Mouse (Mus musculus) kidney, postnatal 4 days (tissue): ENCODE results near the gene Shank2.

Experiments
- DNase-seq, 2 experiments: peaks; one replicate each; pipeline ENCODE4 v3.0.0; 2021; ENCODE audit warnings: mixed read lengths in 2 of 2

Shank2 gene

DNA sequence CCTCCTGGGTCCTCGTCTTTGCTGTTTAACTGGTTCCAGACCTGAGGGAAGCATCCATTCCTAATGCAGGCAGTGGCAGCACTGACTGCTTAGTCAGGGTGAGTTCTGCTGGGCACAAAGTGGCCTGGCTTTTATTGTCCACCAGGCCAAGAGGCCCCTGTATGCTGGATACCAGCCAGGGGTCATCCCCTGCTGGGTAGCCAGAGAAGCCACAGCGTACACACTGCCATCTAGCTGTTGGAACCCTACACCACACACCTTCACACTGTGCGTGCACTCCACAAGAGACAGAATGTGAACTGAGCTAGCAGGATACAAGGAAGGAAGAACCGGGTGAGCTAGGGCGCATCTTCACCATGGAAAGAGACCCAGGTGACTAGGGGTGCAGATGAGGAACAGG, 233.1 kb downstream of the Shank2 start:
- DNase-seq: peak; percentile 22 to 56

DNA sequence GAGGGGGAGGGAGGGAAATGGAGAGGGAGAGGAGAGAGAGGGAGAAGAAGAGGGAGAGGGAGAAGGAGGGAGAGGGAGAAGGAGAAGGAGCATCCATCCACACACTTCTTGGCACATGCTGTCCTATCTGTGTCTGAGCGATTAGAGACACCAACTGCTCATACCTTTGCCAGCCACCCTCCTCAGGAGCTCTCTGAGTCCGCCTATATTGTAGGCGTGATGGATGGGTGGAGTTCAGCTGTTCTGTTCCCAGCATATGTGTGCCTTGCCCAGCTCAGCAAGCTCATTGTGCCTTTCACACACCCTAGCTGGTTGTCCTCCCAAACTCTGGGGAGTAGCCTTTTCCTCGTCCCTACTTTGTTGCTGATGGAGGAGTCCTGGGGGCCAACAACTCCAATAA, 233.8 kb downstream of the Shank2 start:
- DNase-seq: no peak

DNA sequence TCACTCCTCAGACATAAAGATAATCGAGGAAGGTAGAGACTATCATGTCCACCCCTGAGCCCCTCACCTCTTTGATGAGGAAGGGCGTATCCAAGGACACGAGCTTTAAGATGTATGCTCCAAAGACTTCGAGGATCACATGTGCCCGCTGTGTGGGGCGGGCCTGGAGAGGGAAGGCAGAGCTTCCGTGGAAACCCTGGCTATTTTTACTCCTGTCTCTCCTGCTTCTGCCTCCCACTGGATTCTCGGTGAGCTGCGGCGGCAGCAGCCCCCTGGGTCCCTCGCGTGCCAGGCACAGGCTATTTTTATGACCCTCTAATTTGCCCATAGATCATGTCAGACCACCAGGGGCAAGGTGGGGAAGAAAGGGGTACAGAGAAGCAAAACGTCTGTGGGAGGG, 235.1 kb downstream of the Shank2 start:
- DNase-seq: no peak

DNA sequence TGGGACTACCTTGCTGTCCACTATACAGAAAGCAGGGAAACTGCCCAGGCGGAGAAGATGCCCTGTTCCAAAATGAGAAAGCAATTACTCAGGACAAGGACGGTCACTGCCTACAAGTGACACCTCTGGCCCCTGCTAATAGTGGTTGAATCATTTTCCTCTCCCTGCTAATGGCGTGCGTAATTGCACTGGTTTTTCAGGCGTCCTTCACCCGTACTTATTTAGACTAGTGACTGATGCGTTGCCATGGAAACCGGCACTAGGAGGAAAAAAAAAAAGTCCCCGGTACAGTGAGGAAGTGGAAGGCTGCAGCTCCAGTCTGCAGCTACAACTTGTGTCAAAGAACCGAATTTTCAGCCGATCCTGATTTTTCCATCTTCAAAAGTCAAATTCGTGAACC, 236.7 kb downstream of the Shank2 start:
- DNase-seq: peak in 1 of 2 experiments; percentile 32

DNA sequence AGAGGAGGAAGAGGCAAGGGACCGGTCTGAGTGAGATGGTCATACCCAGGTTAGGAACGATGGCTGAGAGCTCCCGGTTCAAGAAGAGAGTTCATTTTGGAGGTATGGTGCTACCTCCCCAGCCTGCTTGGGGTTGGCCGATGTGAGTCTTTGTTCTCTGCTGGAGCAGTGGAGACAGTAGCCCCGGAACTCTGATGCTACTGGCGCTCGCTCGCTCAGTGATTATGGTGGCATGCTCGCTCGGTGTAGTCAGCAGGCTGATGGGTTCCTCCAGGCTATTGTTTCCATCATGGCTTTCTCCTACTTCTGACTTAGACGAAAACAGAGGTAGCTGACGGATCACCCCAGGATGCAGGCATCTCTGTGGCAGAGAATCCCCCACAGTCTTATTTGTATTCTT, 237.3 kb downstream of the Shank2 start:
- DNase-seq: no peak

DNA sequence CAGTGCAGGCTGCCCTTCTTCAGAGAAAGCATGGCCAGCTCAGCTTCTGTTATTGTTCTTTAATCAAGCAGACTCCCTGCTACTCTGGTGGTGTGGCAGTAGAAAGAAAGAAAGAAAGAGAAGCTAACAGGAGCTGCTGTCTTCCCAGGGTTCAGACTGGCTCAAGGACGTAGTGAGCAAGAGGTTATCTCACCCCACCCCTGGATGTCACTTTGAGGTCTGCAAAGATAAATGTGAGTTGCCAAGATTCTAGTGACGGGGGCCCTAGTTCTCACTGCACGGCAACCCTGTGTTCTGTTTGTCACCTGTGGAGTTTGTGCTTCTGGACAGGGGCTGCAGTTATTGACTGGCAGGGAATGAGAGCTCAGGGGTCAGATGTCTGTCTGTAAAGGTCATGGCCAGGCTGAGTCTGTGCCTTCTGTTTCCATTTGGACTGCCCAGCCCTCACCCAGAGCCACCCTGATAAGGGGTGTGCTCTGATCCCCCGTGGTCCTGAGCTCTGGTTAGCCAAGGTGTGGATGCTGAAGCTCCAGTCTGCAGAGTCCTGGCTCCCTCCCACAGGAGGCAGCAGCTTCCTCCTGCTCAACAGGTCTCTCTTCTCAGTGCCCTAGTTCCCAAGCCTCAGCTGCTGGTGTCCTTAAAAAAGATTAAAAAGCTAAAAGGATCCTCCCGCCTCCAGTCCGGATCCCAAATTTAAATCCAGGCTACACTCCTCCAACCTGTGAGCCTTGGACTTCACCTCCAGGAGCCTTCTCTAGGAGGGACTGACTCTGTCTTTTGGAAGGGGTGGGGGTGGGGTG, 238.0 kb downstream of the Shank2 start:
- no peak for DNase-seq

DNA sequence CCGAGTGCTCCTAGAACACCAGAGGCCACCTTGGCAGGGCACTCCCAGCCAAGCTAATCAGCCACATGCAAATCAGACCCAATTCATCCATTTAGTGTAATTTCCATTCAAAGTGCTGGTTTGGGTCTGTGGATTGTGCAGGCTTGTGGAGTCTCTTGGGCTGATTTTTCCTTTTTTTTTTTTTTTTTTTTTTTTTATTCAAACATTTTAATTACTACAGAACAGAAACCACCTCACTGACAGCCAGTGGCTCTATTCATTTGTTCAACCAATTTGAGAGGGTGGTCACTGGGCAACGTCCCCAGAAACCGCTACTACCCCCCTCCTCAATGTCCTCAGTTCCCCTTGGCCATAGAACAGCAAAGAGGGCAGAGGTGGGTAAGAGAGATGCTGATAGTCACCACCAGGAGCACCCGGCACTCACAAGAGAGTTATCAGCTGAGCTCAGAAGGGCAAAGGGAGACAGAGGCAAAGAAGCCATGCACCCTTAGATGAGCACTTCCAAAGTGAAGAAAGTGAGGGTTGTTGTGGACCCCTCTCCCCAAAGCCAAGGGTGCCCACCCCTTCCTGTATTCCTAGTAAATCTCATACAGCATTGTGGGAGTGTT, 239.1 kb downstream of the Shank2 start:
- no peak for DNase-seq

DNA sequence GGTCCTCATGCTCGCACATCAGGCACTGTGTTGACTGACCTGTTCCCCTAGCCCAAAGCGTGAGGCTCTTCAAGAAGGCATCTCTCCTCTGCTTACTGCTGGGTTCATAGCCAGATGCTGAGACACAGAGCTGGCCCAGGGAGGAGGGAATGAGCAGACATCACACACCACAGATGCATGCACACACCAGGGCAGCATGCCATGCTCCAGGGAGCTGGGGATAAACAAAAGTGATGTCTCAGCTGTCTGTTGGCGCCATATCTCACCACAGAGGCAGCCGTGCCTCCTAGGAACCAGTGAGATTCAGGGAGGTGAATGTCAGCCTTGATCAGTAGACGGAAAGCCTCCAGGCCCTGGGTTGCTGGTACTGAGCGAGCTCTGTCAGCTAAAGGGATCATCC, 242.5 kb downstream of the Shank2 start:
- DNase-seq: no peak

DNA sequence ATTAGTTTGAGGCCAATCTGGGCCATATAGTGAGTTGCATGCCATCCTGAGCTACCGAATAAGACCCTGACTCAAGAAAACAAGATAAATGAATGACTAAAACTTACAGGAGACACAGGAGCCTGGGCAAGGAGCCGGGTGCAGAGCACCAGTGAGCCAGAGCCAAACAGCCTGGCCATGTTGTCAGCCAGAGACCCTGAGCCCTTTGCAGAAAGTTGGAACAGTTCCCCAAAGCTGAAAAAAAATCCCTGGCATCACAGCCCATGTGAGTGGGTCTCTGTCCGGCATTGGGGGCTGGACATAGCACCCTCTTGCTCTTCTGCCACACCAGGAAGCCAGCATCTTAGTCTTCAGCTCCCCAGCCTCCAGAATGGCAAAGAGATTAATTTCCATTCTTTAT, 244.5 kb downstream of the Shank2 start:
- DNase-seq: no peak

DNA sequence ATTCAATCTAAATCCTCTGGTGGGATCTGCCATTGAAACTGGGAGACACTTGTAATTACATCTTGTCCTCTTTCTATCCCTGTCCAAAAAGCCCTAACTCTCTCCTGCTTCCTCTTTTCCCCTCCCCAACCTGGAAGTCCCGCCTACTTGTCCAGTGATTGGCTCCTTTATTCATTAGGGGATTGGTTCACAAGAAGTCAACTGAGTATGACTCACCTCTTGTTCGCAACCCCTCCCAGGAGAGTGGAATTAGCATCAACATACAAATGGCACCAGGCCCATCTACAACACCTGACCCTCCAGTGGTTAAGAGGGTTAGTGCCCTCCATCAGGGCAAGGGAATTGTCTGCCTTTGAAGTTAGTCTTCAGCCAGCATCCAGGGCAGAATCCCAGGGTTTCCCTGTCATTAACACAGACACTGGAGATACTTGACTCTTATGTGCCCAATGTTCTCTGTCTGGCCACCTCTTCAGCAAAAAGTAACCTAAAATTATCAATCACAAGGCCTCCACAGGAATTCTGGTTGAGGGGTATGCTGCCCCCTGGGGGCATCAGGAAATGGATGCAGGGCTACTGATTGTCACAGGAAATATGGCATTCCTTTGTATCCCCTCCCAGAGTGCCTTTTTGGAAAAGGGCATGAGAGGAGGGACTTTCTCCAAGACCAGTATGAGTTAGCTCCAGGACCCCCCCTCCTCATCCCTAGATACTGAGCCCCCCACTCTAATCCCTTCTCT, 247.1 kb downstream of the Shank2 start:
- DNase-seq: no peak

DNA sequence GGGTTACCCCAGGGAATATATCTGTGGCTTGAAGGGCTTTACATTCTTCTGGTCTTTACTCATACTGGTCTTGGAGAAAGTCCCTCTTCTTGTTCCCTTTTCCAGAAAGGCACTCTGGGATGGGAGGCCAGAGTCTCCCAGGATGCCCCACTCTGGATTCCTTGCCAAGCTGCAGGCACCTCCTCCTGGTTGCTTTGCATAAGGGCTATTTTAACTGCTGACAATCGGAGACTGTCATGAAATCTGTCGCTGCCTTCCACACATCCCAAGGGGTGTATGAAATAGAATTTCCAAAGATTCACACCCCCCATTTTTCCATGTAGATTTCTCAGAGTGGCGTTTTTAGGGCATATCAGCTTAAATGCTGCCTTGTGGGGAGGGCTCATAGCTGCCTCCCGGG, 249.1 kb downstream of the Shank2 start:
- no peak for DNase-seq

DNA sequence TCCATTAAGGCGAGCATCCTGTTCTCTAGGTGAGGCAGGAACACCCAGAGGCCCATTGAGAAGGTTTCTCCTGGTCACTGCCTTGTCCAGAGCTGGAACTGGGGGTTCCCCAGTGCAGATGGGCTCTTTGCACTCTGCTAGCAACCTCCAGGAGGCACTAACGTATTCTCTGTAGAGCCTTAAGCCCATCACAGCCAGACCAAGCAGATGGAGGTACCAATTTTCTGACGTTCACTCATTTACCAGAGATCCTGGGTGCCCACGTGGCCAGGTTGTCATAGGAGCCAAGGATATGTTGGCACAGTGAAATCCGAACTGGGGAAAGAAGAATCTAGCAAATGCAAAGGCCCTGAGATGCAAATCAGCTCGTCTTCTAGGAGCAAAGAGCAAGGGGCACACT, 249.5 kb downstream of the Shank2 start:
- no peak for DNase-seq

DNA sequence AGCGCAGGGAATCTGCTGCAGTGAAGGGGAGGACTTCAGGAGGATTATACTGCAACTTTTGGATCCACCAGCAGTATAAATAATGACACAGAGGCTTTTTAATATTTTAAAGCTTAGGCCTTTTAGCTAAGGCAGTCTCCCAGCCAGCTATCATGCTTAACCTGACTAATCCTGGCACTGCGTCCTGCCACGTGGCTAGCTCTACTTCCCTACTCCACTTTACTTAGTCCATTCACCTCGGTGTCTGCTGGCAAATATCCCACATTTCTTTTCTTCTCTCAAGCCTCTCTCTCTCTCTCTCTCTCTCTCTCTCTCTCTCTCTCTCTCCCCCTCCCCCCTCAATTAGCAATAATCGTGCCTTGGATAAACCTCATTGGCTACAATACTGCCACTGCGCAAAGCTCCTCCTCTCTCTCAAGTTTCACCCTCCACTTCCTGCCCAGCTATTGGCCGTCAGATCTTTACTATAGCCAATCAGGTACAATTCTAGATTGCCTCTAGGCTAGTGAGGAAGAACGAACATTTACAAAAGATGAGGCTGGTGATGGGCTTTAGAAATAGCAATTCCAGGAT, 253.0 kb downstream of the Shank2 start:
- no peak for DNase-seq

DNA sequence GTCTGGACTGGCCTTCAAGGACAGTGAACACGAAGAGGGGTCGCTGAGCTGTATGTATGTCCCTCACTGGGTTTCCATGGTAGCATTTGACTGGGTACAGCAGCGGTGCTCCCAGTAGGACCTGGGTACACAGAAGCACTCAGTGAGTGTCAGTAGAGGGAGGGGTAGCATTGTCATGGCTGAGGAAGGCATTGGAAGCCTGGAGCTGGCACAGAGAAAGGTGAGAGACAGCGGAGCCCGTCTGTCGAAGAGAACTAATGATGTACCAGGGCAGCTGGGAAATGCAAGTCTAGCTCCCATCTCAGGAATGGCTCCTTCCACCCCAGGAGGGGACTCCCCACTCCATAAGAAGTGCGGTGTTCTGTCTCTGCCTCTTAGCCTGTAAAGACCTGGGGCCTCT, 256.1 kb downstream of the Shank2 start:
- DNase-seq: no peak

DNA sequence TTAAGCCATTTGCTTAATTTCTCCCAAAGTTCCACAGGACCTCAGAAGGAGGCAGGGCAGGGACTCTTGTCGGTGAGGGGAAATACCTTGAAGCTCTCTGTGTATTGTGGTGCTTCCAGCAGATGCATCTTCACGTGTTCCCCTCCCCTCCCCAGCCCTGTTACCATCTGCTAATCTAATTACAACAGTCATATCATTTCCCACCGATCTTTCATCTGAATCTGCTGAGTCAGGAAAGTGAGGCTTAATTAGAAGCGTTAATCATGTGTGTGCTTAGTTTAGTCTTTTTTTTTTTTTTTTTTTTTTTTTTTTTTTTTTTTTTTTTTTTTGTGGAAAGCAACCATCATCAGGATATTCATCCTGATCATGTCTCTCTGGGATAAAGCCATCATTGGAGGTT, 256.6 kb downstream of the Shank2 start:
- no peak for DNase-seq

DNA sequence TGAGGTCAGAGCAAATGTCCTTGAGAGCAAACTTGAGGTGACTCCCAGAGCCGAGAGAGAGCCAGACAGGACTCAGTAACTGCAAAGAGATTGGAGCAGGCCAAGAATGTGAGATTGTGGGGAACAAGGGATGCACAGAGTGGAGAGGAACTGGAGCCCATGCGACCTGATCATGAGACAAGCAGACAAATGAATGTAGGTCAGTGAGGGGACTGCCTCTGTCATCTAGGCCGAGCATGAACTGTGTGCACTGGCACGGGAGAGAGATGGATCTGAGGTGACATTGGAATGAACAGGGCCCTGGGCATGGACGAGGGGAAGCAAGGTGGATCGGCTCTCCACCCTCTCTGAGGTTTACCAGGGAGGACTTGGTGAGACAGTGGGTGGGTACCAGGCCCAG, 260.9 kb downstream of the Shank2 start:
- no peak for DNase-seq

DNA sequence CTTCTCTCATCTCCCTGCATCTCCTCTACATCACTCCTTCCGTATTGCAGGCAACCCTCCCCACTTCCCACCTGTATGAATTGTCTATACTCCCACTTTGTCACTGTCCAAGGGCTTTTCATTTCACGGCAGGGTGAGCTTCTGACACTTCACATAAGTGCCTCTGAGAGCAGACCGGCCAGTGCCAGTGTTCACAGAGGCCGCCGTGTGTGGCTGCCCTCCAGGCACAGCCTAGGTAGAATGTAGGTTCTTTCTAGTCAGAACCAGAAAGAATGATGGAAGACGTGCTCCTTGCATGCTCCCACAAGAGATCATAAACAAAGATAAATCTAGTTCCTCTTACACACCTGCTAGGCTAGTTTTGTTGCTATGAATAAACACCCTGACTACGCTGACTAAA, 265.0 kb downstream of the Shank2 start:
- peak; percentile 13 to 28 for DNase-seq

DNA sequence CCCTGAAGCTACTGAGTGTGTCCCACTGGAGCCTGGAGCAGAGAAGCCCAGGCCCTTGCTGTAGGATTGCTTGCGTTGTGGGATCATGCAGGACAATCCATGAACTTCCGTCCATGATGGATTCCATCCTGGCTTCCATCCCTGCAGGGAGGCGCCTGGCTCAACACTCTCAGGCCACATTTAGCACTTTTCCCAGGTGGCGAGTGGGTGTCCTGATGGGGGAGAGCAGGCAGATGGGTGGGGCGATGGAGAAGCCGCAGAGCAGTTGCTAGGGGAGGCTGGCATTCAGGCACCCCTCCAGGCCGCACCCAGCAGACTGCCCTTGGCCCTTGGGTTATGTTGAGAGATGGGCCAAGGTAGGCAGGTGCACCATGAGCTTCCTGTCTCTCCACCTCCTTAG, 266.6 kb downstream of the Shank2 start:
- DNase-seq: no peak

DNA sequence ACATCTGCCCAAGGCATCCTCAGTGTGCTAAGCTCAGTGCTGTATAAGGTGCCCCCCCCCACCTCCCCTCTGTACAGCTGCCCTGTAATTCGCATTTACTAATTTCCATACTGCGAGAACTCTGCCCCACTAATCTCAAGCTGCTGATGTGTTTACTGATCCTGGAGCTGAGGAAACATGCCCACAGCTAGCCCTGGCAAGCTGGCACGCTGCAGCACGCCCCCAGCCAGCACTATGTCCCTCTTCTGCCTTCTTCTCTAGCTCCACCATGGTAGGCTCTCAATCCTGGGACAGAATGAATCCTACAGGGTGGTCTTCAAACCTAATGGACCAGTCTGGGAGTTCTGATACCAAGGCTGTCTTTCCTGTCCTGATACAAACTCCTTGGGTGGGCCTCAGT, 267.1 kb downstream of the Shank2 start:
- DNase-seq: no peak

DNA sequence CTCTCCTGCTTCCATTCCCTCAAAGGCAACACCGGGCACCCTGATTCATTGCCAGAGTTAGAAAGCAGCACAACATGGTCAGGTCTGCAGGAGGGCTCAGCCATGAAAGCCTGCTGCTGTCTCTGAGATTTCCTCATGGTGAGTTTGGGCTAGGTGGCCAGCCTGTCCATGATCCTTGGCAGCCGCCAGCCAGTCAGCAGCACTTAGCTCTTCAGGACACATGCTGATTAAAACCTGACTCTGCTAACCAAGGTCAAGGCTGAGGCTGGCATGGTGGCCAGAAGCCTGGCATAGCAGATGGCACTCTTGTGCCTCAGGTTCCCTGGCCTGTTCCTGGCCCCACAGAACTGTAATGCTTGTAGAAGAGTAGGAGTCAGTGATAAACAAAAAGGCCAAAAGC, 269.3 kb downstream of the Shank2 start:
- no peak for DNase-seq

DNA sequence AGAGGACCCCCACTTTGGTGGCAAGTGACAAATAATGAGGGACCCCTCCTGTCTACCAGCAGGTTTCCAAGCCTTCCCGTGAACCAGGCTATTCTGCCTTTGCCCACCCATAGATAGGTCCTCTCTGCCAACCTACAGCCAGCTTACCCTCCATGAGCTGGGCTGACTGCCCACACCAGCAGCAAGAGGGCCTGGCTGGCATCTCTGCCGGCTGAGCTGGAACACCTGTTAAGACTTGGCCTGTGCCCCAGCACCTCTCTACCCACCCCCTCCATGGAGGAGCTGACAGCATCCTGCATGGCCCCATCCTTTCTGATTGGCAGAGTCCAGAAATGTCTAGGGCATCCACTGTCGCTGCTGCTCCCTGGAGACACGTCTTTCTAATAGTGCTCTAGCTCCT, 277.0 kb downstream of the Shank2 start:
- DNase-seq: no peak

DNA sequence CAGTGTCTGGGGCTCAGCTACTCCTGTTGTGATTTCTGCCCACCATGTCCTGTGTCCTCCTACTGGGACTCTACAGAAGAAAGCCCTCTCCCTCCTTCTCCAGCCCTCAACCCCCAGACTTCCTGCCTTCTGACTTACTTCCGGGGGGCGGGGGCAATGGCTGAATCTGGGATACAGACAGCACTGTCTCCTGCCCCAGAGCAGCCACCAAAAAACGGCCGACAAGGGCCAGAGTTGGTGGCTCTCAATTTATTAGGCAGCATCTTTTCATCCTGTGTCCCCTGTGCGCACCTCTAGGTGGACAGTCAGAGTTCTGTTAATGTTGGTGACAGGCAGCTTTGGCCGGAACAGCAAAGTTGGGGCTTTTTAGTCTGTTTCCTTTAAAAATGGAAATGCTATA, 282.0 kb downstream of the Shank2 start:
- DNase-seq: peak; percentile 21 to 44

DNA sequence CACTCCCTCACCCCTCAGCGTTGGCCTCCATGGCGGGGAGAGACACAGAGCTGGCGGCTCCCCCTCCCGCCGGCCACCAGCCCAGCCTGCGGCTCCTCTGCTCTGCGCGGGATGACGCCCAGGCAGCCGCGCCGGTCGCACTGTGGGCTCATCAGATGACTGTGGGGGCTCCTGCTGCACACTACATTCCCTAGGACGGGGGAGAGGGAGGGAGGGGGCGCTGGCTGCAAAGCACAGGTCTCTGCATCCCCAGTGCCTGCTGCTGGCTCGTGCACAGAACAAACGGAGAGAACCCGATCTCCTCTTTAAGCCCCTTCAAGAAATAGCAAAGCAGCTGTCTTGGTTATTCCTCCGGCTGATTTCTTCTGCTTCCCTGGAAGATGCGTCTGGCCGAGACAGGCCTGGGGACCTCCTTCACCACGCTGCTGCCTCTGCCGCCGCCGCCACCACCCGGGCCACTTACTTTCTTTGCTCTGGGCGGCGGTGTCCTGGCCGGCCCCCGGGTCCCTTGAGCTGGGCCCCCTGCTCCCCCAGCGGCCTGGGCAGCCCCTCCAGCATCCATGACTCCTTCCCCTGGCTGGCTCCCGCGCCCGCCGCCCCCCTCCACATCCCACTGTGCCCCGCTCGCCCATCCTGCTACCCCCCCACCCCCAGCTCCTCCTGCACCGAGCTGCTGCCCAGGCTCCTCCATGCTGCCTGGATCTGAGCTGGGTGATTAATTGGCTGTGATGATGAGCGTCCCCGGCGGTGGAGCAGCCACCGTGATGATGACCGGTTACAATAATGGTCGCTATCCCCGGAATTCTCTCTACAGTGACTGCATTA, 282.7 kb downstream of the Shank2 start:
- DNase-seq: peak; percentile 24 to 39
